Mouse (Mus musculus) lung, postnatal 36 days (tissue): ENCODE results near the gene Wipi1.

ENCODE experiments used
- DNase-seq: peaks from one replicate; pipeline ENCODE4 v3.0.0; 2022; ENCODE audit warnings: mixed read lengths

Gene Wipi1

GRCm38 (mm10) chr11:109575832-109576231, 35.9 kb downstream of the Wipi1 start:
- no peak for DNase-seq

DNA sequence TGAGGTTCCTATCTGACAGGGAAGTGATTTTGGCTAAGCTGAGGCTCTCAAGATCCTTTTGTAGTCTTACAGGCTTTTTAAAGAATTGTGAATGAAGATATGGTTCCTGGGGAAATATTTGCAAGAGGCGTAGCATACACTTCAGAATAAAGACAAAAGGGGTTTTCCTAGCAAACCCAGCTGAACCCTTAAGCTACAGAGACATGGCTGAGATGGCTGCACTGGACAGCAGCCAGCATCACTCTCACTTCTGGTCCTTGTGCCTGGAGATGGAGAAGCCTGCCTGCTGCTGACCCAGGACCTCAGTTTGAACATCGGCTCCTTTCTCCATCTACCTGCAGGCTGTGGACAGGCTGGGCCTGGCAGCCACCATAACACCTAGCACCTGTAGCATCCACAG, 37.2 kb downstream of the Wipi1 start:
- DNase-seq: no peak

- DNase-seq: no peak
Measured at GRCm38 (mm10) chr11:109572051-109572450, 39.7 kb downstream of the Wipi1 start.

DNA sequence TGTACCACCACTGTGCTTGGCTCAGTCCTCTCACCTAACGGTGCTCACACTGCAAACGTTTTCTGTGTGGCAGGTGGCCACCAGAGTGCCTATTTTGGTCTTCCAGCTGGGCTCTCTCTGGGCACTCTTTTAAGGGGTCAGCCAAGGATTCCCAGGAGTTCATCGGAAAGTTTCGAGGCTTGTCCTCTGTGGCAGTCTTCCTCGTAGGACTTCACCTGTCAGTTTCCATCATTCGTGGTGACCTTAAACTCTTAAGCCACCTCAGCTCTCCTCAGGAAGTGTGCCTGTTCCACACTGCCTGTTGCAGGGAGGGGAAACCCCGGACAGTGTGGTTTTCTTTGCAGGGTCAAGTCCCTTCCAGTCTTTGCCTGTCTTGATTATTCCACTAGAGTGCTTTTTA, 42.0 kb downstream of the Wipi1 start:
- DNase-seq: no peak

DNA sequence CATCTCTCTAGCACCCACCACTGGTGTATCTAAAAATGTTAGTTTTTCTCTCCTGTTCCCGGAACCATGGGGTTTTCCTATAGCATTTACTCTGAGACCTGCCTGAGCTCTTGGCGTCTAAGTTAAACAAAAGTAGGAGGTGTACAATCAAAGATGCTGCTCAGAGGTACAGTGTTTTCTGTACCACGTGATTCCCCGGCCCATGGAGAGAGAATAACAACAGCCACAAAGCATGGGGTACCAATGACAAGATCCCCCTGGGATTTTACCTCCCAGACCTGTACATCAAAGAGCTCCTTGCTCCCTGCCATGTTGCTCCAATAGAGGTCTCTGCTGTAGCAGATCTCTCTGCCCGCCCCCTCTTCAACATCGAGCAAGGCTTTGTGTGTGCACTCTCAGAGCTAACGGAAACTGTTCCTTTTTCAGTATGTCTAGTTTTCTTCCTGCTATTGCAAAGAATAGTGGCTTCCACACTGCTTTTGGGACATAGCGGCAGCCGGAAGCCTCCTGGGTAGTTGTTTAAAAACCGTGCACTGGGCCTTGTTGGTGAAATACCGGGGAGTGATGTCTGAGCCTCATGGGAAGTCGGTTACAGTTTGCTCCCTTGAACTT, 42.7 kb downstream of the Wipi1 start:
- DNase-seq: no peak

GRCm38 (mm10) chr11:109564466-109565214, 47.1 kb downstream of the Wipi1 start:
- no peak for DNase-seq

DNA sequence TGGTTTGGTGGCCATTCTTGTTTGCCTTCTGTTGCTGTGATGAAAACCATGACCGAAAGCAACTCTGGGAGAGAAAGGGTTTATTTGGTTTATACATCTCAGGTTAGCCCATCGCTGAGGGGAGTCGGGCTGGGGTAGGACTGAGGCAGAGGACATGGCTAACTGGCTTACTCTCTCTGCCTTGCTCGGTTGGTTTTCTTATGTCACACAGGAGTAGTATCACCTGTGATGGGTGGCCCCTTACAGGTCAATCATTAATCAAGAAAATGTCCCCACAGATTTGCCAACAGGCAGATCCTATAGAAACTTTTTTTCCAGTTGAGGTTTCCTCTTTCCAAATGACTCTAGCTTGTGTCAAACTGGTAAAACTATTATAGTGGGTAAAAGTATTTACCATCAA, 48.1 kb downstream of the Wipi1 start:
- DNase-seq: no peak

- no peak for DNase-seq
Measured at GRCm38 (mm10) chr11:109561445-109561844, 50.3 kb downstream of the Wipi1 start.

GRCm38 (mm10) chr11:109560793-109561257, 50.9 kb downstream of the Wipi1 start:
- peak; percentile 85 for DNase-seq

GRCm38 (mm10) chr11:109559241-109559640, 52.5 kb downstream of the Wipi1 start:
- peak; percentile 5 for DNase-seq

GRCm38 (mm10) chr11:109557419-109557818, 54.3 kb downstream of the Wipi1 start:
- no peak for DNase-seq

DNA sequence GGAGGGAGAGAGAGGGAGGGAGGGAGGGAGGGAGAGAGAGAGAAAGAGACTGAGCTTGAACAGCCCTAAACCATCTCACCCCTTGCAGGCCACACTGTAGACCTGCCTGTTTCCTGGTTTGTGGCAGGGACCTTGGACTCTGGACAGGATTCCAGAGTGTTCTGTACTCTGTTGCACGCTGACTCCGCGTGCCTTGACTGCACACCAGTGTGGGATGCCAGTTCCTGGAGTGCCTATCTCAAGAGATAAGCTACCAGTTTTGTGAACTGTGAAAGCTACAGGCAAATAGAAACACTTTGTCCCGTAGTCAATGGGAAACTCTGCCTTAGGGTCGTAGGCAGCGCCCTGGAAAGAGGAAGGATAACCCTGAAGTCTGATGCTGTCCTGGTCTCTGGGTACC, 55.6 kb downstream of the Wipi1 start:
- no peak for DNase-seq

DNA sequence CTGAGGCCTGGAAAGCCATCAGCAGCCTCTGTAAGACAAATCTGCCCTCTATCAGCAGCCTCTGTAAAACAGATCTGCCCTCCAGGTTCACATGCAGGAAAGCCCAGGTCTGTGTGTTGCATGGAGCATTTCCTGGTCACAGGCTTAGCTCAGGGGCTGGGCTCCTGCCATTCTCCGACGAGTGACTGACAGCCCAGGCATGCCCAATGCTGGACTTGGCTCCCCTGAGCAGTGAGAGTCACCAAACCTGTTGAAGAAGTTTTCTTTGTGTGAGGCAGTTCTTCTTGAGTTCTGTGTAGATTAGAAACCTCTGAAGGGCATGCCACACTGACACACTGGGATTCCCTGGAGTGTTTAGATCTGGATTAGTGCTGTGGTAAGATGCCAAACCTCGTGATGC, 57.3 kb downstream of the Wipi1 start:
- peak; percentile 35 for DNase-seq

- DNase-seq: no peak
Measured at GRCm38 (mm10) chr11:109553921-109554320, 57.8 kb downstream of the Wipi1 start.

DNA sequence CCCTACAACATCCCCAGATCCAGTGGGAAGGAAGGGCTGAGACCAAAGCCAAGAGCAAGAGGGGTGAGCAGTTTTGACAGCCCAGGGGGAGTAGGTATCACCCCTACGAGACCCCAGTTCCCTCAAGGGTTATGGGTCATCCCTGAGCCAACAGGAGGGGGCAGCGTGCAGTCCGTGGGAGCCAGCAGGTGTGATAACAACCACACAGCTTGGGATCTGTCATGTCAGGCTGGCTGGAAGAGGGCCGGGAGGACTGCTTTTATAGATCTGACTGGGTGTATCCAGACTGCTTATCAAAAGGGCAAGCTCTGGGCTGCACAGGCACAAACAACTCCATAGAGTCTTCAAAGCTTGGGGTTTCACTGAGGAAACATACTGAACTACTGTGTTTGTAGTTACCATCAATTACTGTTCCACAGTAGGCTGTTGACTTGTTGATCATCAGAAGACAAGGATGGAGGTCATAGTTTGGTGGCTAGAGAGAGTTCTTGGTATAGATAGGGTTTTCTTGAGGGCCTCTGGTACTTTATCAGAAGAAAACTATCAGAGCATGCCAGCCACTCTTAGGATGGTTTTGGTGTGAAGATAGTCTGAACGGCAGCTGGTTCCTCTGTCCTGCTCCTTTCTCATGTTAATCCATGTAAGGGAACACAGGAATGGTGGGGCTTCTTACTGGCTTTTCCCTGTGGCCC, 62.0 kb downstream of the Wipi1 start:
- DNase-seq: no peak

DNA sequence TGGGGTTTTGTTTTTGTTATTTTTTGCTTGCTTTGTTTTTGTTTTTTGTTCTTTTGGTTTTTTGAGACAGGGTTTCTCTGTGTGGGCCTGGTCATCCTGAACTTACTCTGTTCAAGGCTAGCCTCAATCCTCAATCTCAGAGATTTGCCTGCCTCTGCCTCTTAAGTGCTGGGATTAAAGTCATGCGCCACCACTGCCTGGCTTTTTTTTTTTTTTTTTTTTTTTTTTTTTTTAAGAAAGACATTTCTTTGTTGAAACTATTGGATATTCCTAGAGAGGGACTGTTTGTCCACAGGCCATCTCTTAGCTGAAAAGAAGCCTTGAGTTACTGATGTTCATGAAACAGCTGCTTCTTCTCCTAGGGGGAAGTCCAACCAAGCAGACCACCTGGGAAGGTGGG, 64.1 kb downstream of the Wipi1 start:
- no peak for DNase-seq

GRCm38 (mm10) chr11:109546305-109547001, 65.3 kb downstream of the Wipi1 start:
- DNase-seq: peak; percentile 10

DNA sequence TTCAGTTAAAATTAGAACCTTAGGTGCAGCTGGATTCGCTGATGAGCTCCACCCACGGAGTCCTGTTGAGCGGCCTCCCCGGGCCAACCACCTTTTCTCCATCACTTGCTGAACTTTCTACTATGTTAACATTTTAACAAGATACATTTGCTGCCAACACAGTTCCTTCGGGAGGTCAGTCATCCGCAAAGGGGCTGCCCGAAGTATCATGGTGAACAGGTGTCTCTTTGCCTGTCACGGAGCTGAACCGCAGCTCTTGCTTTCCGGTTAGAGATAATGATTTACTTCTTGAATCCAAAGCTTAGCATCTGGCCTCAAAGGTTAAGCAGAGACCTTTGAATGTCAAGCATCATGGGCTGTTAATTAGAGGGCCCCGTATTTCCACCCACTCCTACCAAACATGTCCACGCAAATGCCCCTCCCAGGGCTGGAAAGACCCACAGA, 66.0 kb downstream of the Wipi1 start:
- DNase-seq: no peak

- DNase-seq: peak; percentile 6
Measured at GRCm38 (mm10) chr11:109545265-109545664, 66.5 kb downstream of the Wipi1 start.

GRCm38 (mm10) chr11:109544432-109544831, 67.3 kb downstream of the Wipi1 start:
- DNase-seq: no peak

DNA sequence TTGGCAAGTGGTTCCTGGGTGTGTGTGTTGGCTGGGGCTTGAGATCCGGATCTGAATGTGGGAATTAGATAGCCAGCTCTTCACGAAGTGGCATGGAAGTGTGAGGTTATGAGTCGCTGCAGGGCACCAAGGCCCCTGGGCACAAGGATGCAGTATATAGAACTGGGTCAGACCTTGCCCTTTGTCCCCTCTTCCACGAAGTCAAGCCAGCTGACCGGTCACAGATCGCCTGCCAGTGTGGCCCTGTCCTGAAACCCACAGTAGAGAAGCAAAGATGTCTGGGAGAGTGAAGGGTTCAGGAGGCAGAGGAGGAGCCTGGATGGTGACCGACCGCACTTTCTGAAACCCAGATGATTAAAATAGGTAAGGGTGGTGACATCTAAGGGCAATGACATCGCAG, 68.3 kb downstream of the Wipi1 start:
- DNase-seq: no peak

- DNase-seq: no peak
Measured at GRCm38 (mm10) chr11:109539290-109539689, 72.5 kb downstream of the Wipi1 start.

DNA sequence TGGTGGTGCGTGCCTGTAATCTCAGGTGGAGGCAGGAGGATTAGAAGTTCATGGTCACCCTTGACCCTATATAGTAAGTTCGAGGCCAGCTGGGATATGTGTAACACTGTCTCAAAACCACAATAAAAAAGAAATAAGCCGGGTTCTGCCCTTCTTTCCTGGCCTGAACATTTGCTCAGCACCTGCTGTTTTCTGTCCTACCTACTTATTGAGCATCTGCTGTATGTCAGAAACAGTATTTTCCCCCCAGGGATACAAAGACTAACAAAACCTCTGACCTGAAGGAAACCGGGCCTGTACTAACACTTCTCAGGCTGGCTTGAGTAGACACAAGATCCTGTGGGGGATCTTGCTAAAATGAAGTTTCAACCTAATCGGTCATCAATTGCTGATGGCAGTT, 74.8 kb downstream of the Wipi1 start:
- no peak for DNase-seq
